Mouse (Mus musculus): ENCODE measurements around the gene Bcl3. TPM values are rescaled to one million over a fixed set of nuclear protein-coding genes. Genes with fewer than 3 reads are reported as not detected.
A peak's percentile ranks its signal among the peaks of the same experiment; 100 is the strongest.

Bcl3 gene
- total and polyA plus RNA-seq, 3 experiments = 0.71 to 6.6 TPM; not detected in 1

GRCm38 (mm10) chr7:19822193-19822592, 377 bp downstream of the Bcl3 start:
- peaks cover 55% of the 10 kb centered on the region for H3K4me1 ChIP-seq (ENCODE audit: insufficient read depth, low read depth, low read length)
- H3K27me3 ChIP-seq (ENCODE audit: insufficient read depth, low read length) = peaks cover 55% of the 10 kb centered on the region
- ATAC-seq (ENCODE audit: extremely low read depth, insufficient number of reproducible peaks, low FRiP score, poor library complexity, severe bottlenecking) = no peak
- no peak for DNase-seq (ENCODE audit: low spot score)
- no peaks in the 10 kb centered on the region for H3K9me3 ChIP-seq (replicated peaks)
- H3K36me3 ChIP-seq (replicated peaks) = no peaks in the 10 kb centered on the region
- no peak for TF ChIP-seq GATA2 (IDR thresholded peaks at IDR 0.05; ENCODE audit: borderline replicate concordance, low read depth, low read length)
- no peak for TF ChIP-seq TAL1 (conservative IDR thresholded peaks at IDR 0.05; ENCODE audit: low read depth, low read length)
- TF ChIP-seq POLR2AphosphoS5 (IDR thresholded peaks at IDR 0.05; ENCODE audit: insufficient replicate concordance, low read depth, low read length) = no peak
- peak overlapping the region; percentile 66 for H3K4me3 ChIP-seq (ENCODE audit: low read depth, low read length)

- Histone ChIP-seq H3K4me1 (ENCODE audit: insufficient read depth, low read depth, low read length) (peaks cover 61% of the 10 kb centered on the region), H3K27me3 (ENCODE audit: insufficient read depth, low read length) (peaks cover 54% of the 10 kb centered on the region), H3K4me3 (ENCODE audit: low read depth, low read length) (no peak overlapping the region), H3K9me3 (replicated peaks) (no peaks in the 10 kb centered on the region), H3K36me3 (replicated peaks) (no peaks in the 10 kb centered on the region)
- TF ChIP-seq CTCF (IDR thresholded peaks at IDR 0.05; ENCODE audit: low read depth, low read length) (no peak), POLR2AphosphoS5 (IDR thresholded peaks at IDR 0.05; ENCODE audit: insufficient replicate concordance, low read depth, low read length) (no peak), TAL1 (conservative IDR thresholded peaks at IDR 0.05; ENCODE audit: low read depth, low read length) (no peak), GATA1 (IDR thresholded peaks at IDR 0.05; ENCODE audit: borderline replicate concordance, low read length) (no peak), GATA2 (IDR thresholded peaks at IDR 0.05; ENCODE audit: borderline replicate concordance, low read depth, low read length) (no peak)
- ATAC-seq (ENCODE audit: extremely low read depth, insufficient number of reproducible peaks, low FRiP score, poor library complexity, severe bottlenecking) (no peak), DNase-seq (ENCODE audit: low spot score) (no peak)
Observed at GRCm38 (mm10) chr7:19821633-19822032, 937 bp downstream of the Bcl3 start.

GRCm38 (mm10) chr7:19820347-19821048, 2.1 kb downstream of the Bcl3 start:
- no peaks in the 10 kb centered on the region for H3K9me3 ChIP-seq (replicated peaks)
- H3K4me3 ChIP-seq (ENCODE audit: low read depth, low read length) = no peak overlapping the region
- no peak for ATAC-seq (ENCODE audit: extremely low read depth, insufficient number of reproducible peaks, low FRiP score, poor library complexity, severe bottlenecking)
- no peak for TF ChIP-seq GATA2 (IDR thresholded peaks at IDR 0.05; ENCODE audit: borderline replicate concordance, low read depth, low read length)
- TF ChIP-seq TAL1 (conservative IDR thresholded peaks at IDR 0.05; ENCODE audit: low read depth, low read length) = no peak
- no peak for TF ChIP-seq POLR2AphosphoS5 (IDR thresholded peaks at IDR 0.05; ENCODE audit: insufficient replicate concordance, low read depth, low read length)
- no peak for TF ChIP-seq GATA1 (IDR thresholded peaks at IDR 0.05; ENCODE audit: borderline replicate concordance, low read length)
- TF ChIP-seq CTCF (IDR thresholded peaks at IDR 0.05; ENCODE audit: low read depth, low read length) = no peak
- H3K4me1 ChIP-seq (ENCODE audit: insufficient read depth, low read depth, low read length) = peaks cover 70% of the 10 kb centered on the region
- no peak for DNase-seq (ENCODE audit: low spot score)
- peaks cover 48% of the 10 kb centered on the region for H3K27me3 ChIP-seq (ENCODE audit: insufficient read depth, low read length)
- H3K36me3 ChIP-seq (replicated peaks) = no peaks in the 10 kb centered on the region

GRCm38 (mm10) chr7:19818875-19819274, 3.7 kb downstream of the Bcl3 start:
- H3K27me3 ChIP-seq (ENCODE audit: insufficient read depth, low read length) = peaks cover 41% of the 10 kb centered on the region
- TF ChIP-seq TAL1 (conservative IDR thresholded peaks at IDR 0.05; ENCODE audit: low read depth, low read length) (no peak), GATA2 (IDR thresholded peaks at IDR 0.05; ENCODE audit: borderline replicate concordance, low read depth, low read length) (no peak), POLR2AphosphoS5 (IDR thresholded peaks at IDR 0.05; ENCODE audit: insufficient replicate concordance, low read depth, low read length) (no peak), CTCF (IDR thresholded peaks at IDR 0.05; ENCODE audit: low read depth, low read length) (no peak), GATA1 (IDR thresholded peaks at IDR 0.05; ENCODE audit: borderline replicate concordance, low read length) (no peak)
- H3K36me3 ChIP-seq (replicated peaks) = no peaks in the 10 kb centered on the region
- peaks cover 70% of the 10 kb centered on the region for H3K4me1 ChIP-seq (ENCODE audit: insufficient read depth, low read depth, low read length)
- DNase-seq (ENCODE audit: low spot score) = no peak
- H3K9me3 ChIP-seq (replicated peaks) = no peaks in the 10 kb centered on the region
- ATAC-seq (ENCODE audit: extremely low read depth, insufficient number of reproducible peaks, low FRiP score, poor library complexity, severe bottlenecking) = no peak
- H3K4me3 ChIP-seq (ENCODE audit: low read depth, low read length) = no peak overlapping the region

GRCm38 (mm10) chr7:19818440-19818839, 4.1 kb downstream of the Bcl3 start:
- ATAC-seq (ENCODE audit: extremely low read depth, insufficient number of reproducible peaks, low FRiP score, poor library complexity, severe bottlenecking) = no peak
- H3K27me3 ChIP-seq (ENCODE audit: insufficient read depth, low read length) = peaks cover 36% of the 10 kb centered on the region
- H3K9me3 ChIP-seq (replicated peaks) = no peaks in the 10 kb centered on the region
- TF ChIP-seq CTCF (IDR thresholded peaks at IDR 0.05; ENCODE audit: low read depth, low read length) = no peak
- no peak for TF ChIP-seq GATA2 (IDR thresholded peaks at IDR 0.05; ENCODE audit: borderline replicate concordance, low read depth, low read length)
- TF ChIP-seq TAL1 (conservative IDR thresholded peaks at IDR 0.05; ENCODE audit: low read depth, low read length) = no peak
- TF ChIP-seq GATA1 (IDR thresholded peaks at IDR 0.05; ENCODE audit: borderline replicate concordance, low read length) = no peak
- no peak for TF ChIP-seq POLR2AphosphoS5 (IDR thresholded peaks at IDR 0.05; ENCODE audit: insufficient replicate concordance, low read depth, low read length)
- DNase-seq (ENCODE audit: low spot score) = no peak
- H3K36me3 ChIP-seq (replicated peaks) = no peaks in the 10 kb centered on the region
- H3K4me3 ChIP-seq (ENCODE audit: low read depth, low read length) = no peak overlapping the region
- H3K4me1 ChIP-seq (ENCODE audit: insufficient read depth, low read depth, low read length) = peaks cover 70% of the 10 kb centered on the region

GRCm38 (mm10) chr7:19817382-19818105, 5.0 kb downstream of the Bcl3 start:
- TF ChIP-seq POLR2AphosphoS5 (IDR thresholded peaks at IDR 0.05; ENCODE audit: insufficient replicate concordance, low read depth, low read length) (no peak), CTCF (IDR thresholded peaks at IDR 0.05; ENCODE audit: low read depth, low read length) (no peak), TAL1 (conservative IDR thresholded peaks at IDR 0.05; ENCODE audit: low read depth, low read length) (no peak), GATA2 (IDR thresholded peaks at IDR 0.05; ENCODE audit: borderline replicate concordance, low read depth, low read length) (no peak), GATA1 (IDR thresholded peaks at IDR 0.05; ENCODE audit: borderline replicate concordance, low read length) (no peak)
- peaks cover 67% of the 10 kb centered on the region for H3K4me1 ChIP-seq (ENCODE audit: insufficient read depth, low read depth, low read length)
- ATAC-seq (ENCODE audit: extremely low read depth, insufficient number of reproducible peaks, low FRiP score, poor library complexity, severe bottlenecking) (peak; percentile 19; the same call in 1 of the 2 replicates), DNase-seq (ENCODE audit: low spot score) (no peak)
- no peaks in the 10 kb centered on the region for H3K9me3 ChIP-seq (replicated peaks)
- peaks cover 29% of the 10 kb centered on the region for H3K27me3 ChIP-seq (ENCODE audit: insufficient read depth, low read length)
- H3K36me3 ChIP-seq (replicated peaks) = no peaks in the 10 kb centered on the region
- peak overlapping the region; percentile 60; the same call in 1 of the 2 replicates for H3K4me3 ChIP-seq (ENCODE audit: low read depth, low read length)
